Mouse (Mus musculus): ENCODE measurements around the gene Gm17577. TPM values are rescaled to one million over a fixed set of nuclear protein-coding genes. Genes with fewer than 3 reads are reported as not detected.
"Not testable (repeated sequence)": the region's sequence is repeated elsewhere in the genome, so short reads cannot be mapped to it uniquely, and the experiment has no call there.

Gene Gm17577
- not detected in 2 replicates for polyA plus RNA-seq (2015; fragmentation: Nextera tagmentation; extraction: Ambion mirVana)

- not testable (repeated sequence) for H3K9ac ChIP-seq; ATAC-seq (ENCODE audit: insufficient number of reproducible peaks, low FRiP score, low TSS enrichment, low read depth); H3K27me3 ChIP-seq; H3K9me3 ChIP-seq (replicated peaks); H3K36me3 ChIP-seq; H3K27ac ChIP-seq (replicated peaks); H3K4me1 ChIP-seq; H3K4me3 ChIP-seq (replicated peaks); H3K4me2 ChIP-seq (replicated peaks)
- WGBS: no CpG with 5 or more reads among the region's 3 CpGs
Measured at GRCm38 (mm10) chrX:123246807-123247206, at the start of gene Gm17577. Gene Gm17577, minus strand, starts transcription at chrX:123246907.

GRCm38 (mm10) chrX:123222381-123222780 is 24.3 kb downstream of the Gm17577 start, which contains the start of gene Srsx:
Gene Srsx, minus strand, starts transcription at chrX:123222481.
- not testable (repeated sequence) for H3K27ac ChIP-seq (replicated peaks); H3K9me3 ChIP-seq (replicated peaks); H3K27me3 ChIP-seq; H3K4me3 ChIP-seq (replicated peaks); H3K4me1 ChIP-seq; ATAC-seq (ENCODE audit: insufficient number of reproducible peaks, low FRiP score, low TSS enrichment, low read depth); H3K36me3 ChIP-seq; H3K9ac ChIP-seq; H3K4me2 ChIP-seq (replicated peaks)
- 20% methylated on average over 1 of the region's 1 CpGs for WGBS

Other genes starting within 250 kb of the Gm17577 start
- not detected in 2 replicates for gene Gm17521, start 217.2 kb downstream of the Gm17577 start, polyA plus RNA-seq (2015; fragmentation: Nextera tagmentation; extraction: Ambion mirVana)
- 11.6 and 13.3 TPM in 2 replicates for gene Cldn34c1, start 143.4 kb downstream of the Gm17577 start, polyA plus RNA-seq (2015; fragmentation: Nextera tagmentation; extraction: Ambion mirVana)
- gene Srsx, start 24.4 kb downstream of the Gm17577 start, polyA plus RNA-seq (2015; fragmentation: Nextera tagmentation; extraction: Ambion mirVana): not detected in 2 replicates

All from embryonic facial prominence, embryonic 15.5 days (tissue).